Mouse (Mus musculus) liver, adult 2 months (tissue): ENCODE data around the gene Ttc39b.

Experiments
- CTCF ChIP-seq: fragments of 200-500 bp; IDR thresholded peaks from 2 replicates; pipeline ENCODE4 v1.5.1; 2011; ENCODE audit warnings: low read depth, low read length, control low read depth
- POLR2A ChIP-seq: fragments of 200-500 bp; IDR thresholded peaks from 2 replicates; pipeline ENCODE4 v1.6.1; 2011; ENCODE audit warnings: low read length, control low read depth; ENCODE audit not compliant: insufficient read depth; ENCODE audit errors: extremely low read depth

GRCm38 (mm10) chr4:83327526-83327925 lies 3.5 kb upstream of the Ttc39b start:
- TF ChIP-seq POLR2A (no peak), CTCF (no peak)
